Mouse (Mus musculus): ENCODE results near the gene Sult1b1. TPM values are rescaled to one million over a fixed set of nuclear protein-coding genes. Genes with fewer than 3 reads are reported as not detected.

Sult1b1 gene
- 0.21 TPM in 1 of 2 replicates, not detected in the other for polyA plus RNA-seq (2016; fragmentation: Nextera tagmentation; extraction: Ambion mirVana)

GRCm38 (mm10) chr5:87538111-87538510, at the start of gene Sult1b1:
TSS of gene Sult1b1 (minus strand) at chr5:87538195.
- no peaks in the 10 kb centered on the region for H3K9me3 ChIP-seq
- H3K4me3 ChIP-seq (replicated peaks) = no peak within 1 kb of the TSS
- no peaks in the 10 kb centered on the region for H3K36me3 ChIP-seq (replicated peaks)
- no peak within 1 kb of the TSS for H3K27ac ChIP-seq
- ATAC-seq (ENCODE audit: low FRiP score) = no peak
- no peaks in the 10 kb centered on the region for H3K27me3 ChIP-seq
- H3K9ac ChIP-seq = no peak within 1 kb of the TSS
- WGBS = 91% methylated on average over 2 of the region's 2 CpGs
- H3K4me1 ChIP-seq = no peaks in the 10 kb centered on the region
- H3K4me2 ChIP-seq = no peak within 1 kb of the TSS

GRCm38 (mm10) chr5:87580389-87580788, 42.4 kb upstream of the Sult1b1 start:
- WGBS = 84% methylated on average over 1 of the region's 1 CpGs
- Histone ChIP-seq H3K4me2 (no peak overlapping the region), H3K27me3 (no peaks in the 10 kb centered on the region), H3K9me3 (no peaks in the 10 kb centered on the region), H3K9ac (no peak overlapping the region), H3K4me1 (no peaks in the 10 kb centered on the region), H3K36me3 (replicated peaks) (no peaks in the 10 kb centered on the region), H3K4me3 (replicated peaks) (no peak overlapping the region), H3K27ac (no peak overlapping the region)
- ATAC-seq (ENCODE audit: low FRiP score) = no peak

- no peaks in the 10 kb centered on the region for H3K36me3 ChIP-seq (replicated peaks)
- no peak overlapping the region for H3K9ac ChIP-seq
- H3K4me3 ChIP-seq (replicated peaks) = no peak overlapping the region
- H3K4me2 ChIP-seq = no peak overlapping the region
- WGBS = 87% methylated on average over 1 of the region's 1 CpGs
- H3K27ac ChIP-seq = no peak overlapping the region
- no peaks in the 10 kb centered on the region for H3K27me3 ChIP-seq
- no peaks in the 10 kb centered on the region for H3K9me3 ChIP-seq
- ATAC-seq (ENCODE audit: low FRiP score) = no peak
- no peaks in the 10 kb centered on the region for H3K4me1 ChIP-seq
Measured at GRCm38 (mm10) chr5:87574174-87574573, 36.2 kb upstream of the Sult1b1 start.

GRCm38 (mm10) chr5:87573490-87573889, 35.5 kb upstream of the Sult1b1 start:
- Histone ChIP-seq H3K4me1 (no peaks in the 10 kb centered on the region), H3K4me2 (no peak overlapping the region)

GRCm38 (mm10) chr5:87572781-87573180, 34.8 kb upstream of the Sult1b1 start:
- Histone ChIP-seq H3K27me3 (no peaks in the 10 kb centered on the region), H3K9me3 (no peaks in the 10 kb centered on the region), H3K4me3 (replicated peaks) (no peak overlapping the region), H3K9ac (no peak overlapping the region), H3K36me3 (replicated peaks) (no peaks in the 10 kb centered on the region), H3K4me2 (no peak overlapping the region), H3K27ac (no peak overlapping the region), H3K4me1 (no peaks in the 10 kb centered on the region)
- WGBS = 86% methylated on average over 6 of the region's 6 CpGs
- no peak for ATAC-seq (ENCODE audit: low FRiP score)

More at GRCm38 (mm10) chr5:87573490-87573889, 35.5 kb upstream of the Sult1b1 start:
- WGBS = 61% methylated on average over 5 of the region's 5 CpGs
- ATAC-seq (ENCODE audit: low FRiP score) = no peak
- H3K9me3 ChIP-seq = no peaks in the 10 kb centered on the region
- H3K9ac ChIP-seq = no peak overlapping the region
- no peaks in the 10 kb centered on the region for H3K36me3 ChIP-seq (replicated peaks)
- no peak overlapping the region for H3K27ac ChIP-seq
- no peaks in the 10 kb centered on the region for H3K27me3 ChIP-seq
- no peak overlapping the region for H3K4me3 ChIP-seq (replicated peaks)

GRCm38 (mm10) chr5:87568845-87569244, 30.9 kb upstream of the Sult1b1 start, which contains the start of gene Sult1d1:
TSS of gene Sult1d1 (minus strand) at chr5:87569027.
- ATAC-seq (ENCODE audit: low FRiP score) = no peak
- Histone ChIP-seq H3K4me1 (no peaks in the 10 kb centered on the region), H3K36me3 (replicated peaks) (no peaks in the 10 kb centered on the region), H3K4me3 (replicated peaks) (no peak within 1 kb of the TSS), H3K9ac (no peak within 1 kb of the TSS), H3K27ac (no peak within 1 kb of the TSS), H3K4me2 (no peak within 1 kb of the TSS), H3K27me3 (no peaks in the 10 kb centered on the region), H3K9me3 (no peaks in the 10 kb centered on the region)
- 87% methylated on average over 5 of the region's 5 CpGs for WGBS

- Histone ChIP-seq H3K27me3 (no peaks in the 10 kb centered on the region), H3K36me3 (replicated peaks) (no peaks in the 10 kb centered on the region), H3K4me2 (no peak overlapping the region), H3K9ac (no peak overlapping the region), H3K9me3 (no peaks in the 10 kb centered on the region), H3K27ac (no peak overlapping the region), H3K4me1 (no peaks in the 10 kb centered on the region), H3K4me3 (replicated peaks) (no peak overlapping the region)
- 90% methylated on average over 1 of the region's 1 CpGs for WGBS
- ATAC-seq (ENCODE audit: low FRiP score) = no peak
Measured at GRCm38 (mm10) chr5:87567306-87567705, 29.3 kb upstream of the Sult1b1 start.

- Histone ChIP-seq H3K27me3 (no peaks in the 10 kb centered on the region), H3K9me3 (no peaks in the 10 kb centered on the region), H3K9ac (no peak overlapping the region), H3K4me1 (no peaks in the 10 kb centered on the region), H3K36me3 (replicated peaks) (no peaks in the 10 kb centered on the region), H3K27ac (no peak overlapping the region), H3K4me3 (replicated peaks) (no peak overlapping the region), H3K4me2 (no peak overlapping the region)
- ATAC-seq (ENCODE audit: low FRiP score) = no peak
Measured at GRCm38 (mm10) chr5:87562966-87563365, 25.0 kb upstream of the Sult1b1 start.

GRCm38 (mm10) chr5:87562526-87562925, 24.5 kb upstream of the Sult1b1 start:
- H3K27ac ChIP-seq = no peak overlapping the region
- H3K4me1 ChIP-seq = no peaks in the 10 kb centered on the region
- no peak for ATAC-seq (ENCODE audit: low FRiP score)
- no peaks in the 10 kb centered on the region for H3K27me3 ChIP-seq
- no peak overlapping the region for H3K4me2 ChIP-seq
- no peak overlapping the region for H3K4me3 ChIP-seq (replicated peaks)
- WGBS = 74% methylated on average over 4 of the region's 4 CpGs
- no peaks in the 10 kb centered on the region for H3K36me3 ChIP-seq (replicated peaks)
- no peak overlapping the region for H3K9ac ChIP-seq
- no peaks in the 10 kb centered on the region for H3K9me3 ChIP-seq

- Histone ChIP-seq H3K9me3 (no peaks in the 10 kb centered on the region), H3K4me3 (replicated peaks) (no peak overlapping the region), H3K9ac (no peak overlapping the region), H3K36me3 (replicated peaks) (no peaks in the 10 kb centered on the region), H3K27me3 (no peaks in the 10 kb centered on the region), H3K27ac (no peak overlapping the region), H3K4me2 (no peak overlapping the region), H3K4me1 (no peaks in the 10 kb centered on the region)
- 82% methylated on average over 5 of the region's 5 CpGs for WGBS
- ATAC-seq (ENCODE audit: low FRiP score) = no peak
Measured at GRCm38 (mm10) chr5:87560145-87560544, 22.1 kb upstream of the Sult1b1 start.

- H3K4me2 ChIP-seq = no peak overlapping the region
- H3K4me3 ChIP-seq (replicated peaks) = no peak overlapping the region
- 43% methylated on average over 1 of the region's 1 CpGs for WGBS
- no peak for ATAC-seq (ENCODE audit: low FRiP score)
- H3K27ac ChIP-seq = no peak overlapping the region
- no peaks in the 10 kb centered on the region for H3K4me1 ChIP-seq
- no peaks in the 10 kb centered on the region for H3K9me3 ChIP-seq
- H3K36me3 ChIP-seq (replicated peaks) = no peaks in the 10 kb centered on the region
- H3K9ac ChIP-seq = no peak overlapping the region
- no peaks in the 10 kb centered on the region for H3K27me3 ChIP-seq
Measured at GRCm38 (mm10) chr5:87550935-87551334, 12.9 kb upstream of the Sult1b1 start.

GRCm38 (mm10) chr5:87535994-87536644, 1.9 kb downstream of the Sult1b1 start:
- Histone ChIP-seq H3K27me3 (no peaks in the 10 kb centered on the region), H3K36me3 (replicated peaks) (no peaks in the 10 kb centered on the region), H3K4me3 (replicated peaks) (no peak overlapping the region), H3K27ac (no peak overlapping the region), H3K4me1 (no peaks in the 10 kb centered on the region), H3K9me3 (no peaks in the 10 kb centered on the region), H3K4me2 (no peak overlapping the region), H3K9ac (no peak overlapping the region)
- no peak for ATAC-seq (ENCODE audit: low FRiP score)
- WGBS = 44% methylated on average over 4 of the region's 4 CpGs

GRCm38 (mm10) chr5:87532288-87532687, 5.7 kb downstream of the Sult1b1 start:
- H3K27me3 ChIP-seq = no peaks in the 10 kb centered on the region
- H3K27ac ChIP-seq = no peak overlapping the region
- H3K9me3 ChIP-seq = no peaks in the 10 kb centered on the region
- no peaks in the 10 kb centered on the region for H3K36me3 ChIP-seq (replicated peaks)
- H3K4me3 ChIP-seq (replicated peaks) = no peak overlapping the region
- no peak for ATAC-seq (ENCODE audit: low FRiP score)
- 75% methylated on average over 2 of the region's 2 CpGs for WGBS
- H3K9ac ChIP-seq = no peak overlapping the region
- no peak overlapping the region for H3K4me2 ChIP-seq
- no peaks in the 10 kb centered on the region for H3K4me1 ChIP-seq

Measured in forebrain, embryonic 12.5 days (tissue).